In genomic region chr1:118457883-118458259, GRCm38 (mm10) we compare ENCODE assay signal across 7 mouse cellular contexts.
A peak's percentile ranks its signal among the peaks of the same experiment; 100 is the strongest.
DNase-seq lines count a peak whose midpoint lies in the region; ATAC-seq and TF ChIP-seq lines count a peak whose summit lies in the region.

No protein-coding gene starts in this region.

- no peaks in the 10 kb centered on the region for H3K36me3 ChIP-seq in lung, embryonic 15.5 days
- H3K36me3 ChIP-seq in hindbrain, embryonic 11.5 days (ENCODE audit: control insufficient read depth, insufficient read depth, low read length), result no peaks in the 10 kb centered on the region
- peaks cover 9% of the 10 kb centered on the region; the same call in 1 of the 2 replicates for H3K36me3 ChIP-seq in liver, postnatal 0 days (replicated peaks; ENCODE audit: insufficient read depth, low read length)

- peak overlapping the region; percentile 9; the same call in 1 of the 2 replicates for H3K27ac ChIP-seq in lung, embryonic 15.5 days
- peak overlapping the region; percentile 69 for H3K27ac ChIP-seq in hindbrain, embryonic 11.5 days (ENCODE audit: low read depth, low read length)
- peak overlapping the region; percentile 99 for H3K27ac ChIP-seq in liver, postnatal 0 days (ENCODE audit: low read depth)

- H3K4me3 ChIP-seq in lung, embryonic 15.5 days, result no peak overlapping the region
- H3K4me3 ChIP-seq in lung, adult 2 months (replicated peaks; ENCODE audit: extremely low read depth, low read depth, low read length), result no peak overlapping the region
- H3K4me3 ChIP-seq in hindbrain, embryonic 11.5 days (ENCODE audit: low read depth, low read length), result no peak overlapping the region
- H3K4me3 ChIP-seq in liver, postnatal 0 days (ENCODE audit: low read depth, low read length), result no peak overlapping the region

- H3K9ac ChIP-seq in lung, embryonic 15.5 days, result no peak overlapping the region
- no peak overlapping the region for H3K9ac ChIP-seq in hindbrain, embryonic 11.5 days (ENCODE audit: low read depth, low read length)
- H3K9ac ChIP-seq in liver, postnatal 0 days (replicated peaks), result peak overlapping the region; percentile 90

- no peaks in the 10 kb centered on the region for H3K27me3 ChIP-seq in lung, embryonic 15.5 days
- no peaks in the 10 kb centered on the region for H3K27me3 ChIP-seq in hindbrain, embryonic 11.5 days (ENCODE audit: control insufficient read depth, insufficient read depth, low read length)
- no peaks in the 10 kb centered on the region for H3K27me3 ChIP-seq in liver, postnatal 0 days (ENCODE audit: insufficient read depth, low read length)

- WGBS in lung, embryonic 15.5 days, result 37% methylated on average over 1 of the region's 1 CpGs
- 21% methylated on average over 1 of the region's 1 CpGs for WGBS in lung, adult 2 months
- WGBS in hindbrain, embryonic 11.5 days, result 41% methylated on average over 1 of the region's 1 CpGs
- WGBS in liver, postnatal 0 days (ENCODE audit: insufficient replicate concordance), result 47% methylated on average over 1 of the region's 1 CpGs

- no peak for ATAC-seq in lung, embryonic 15.5 days (ENCODE audit: borderline replicate concordance, extremely low read depth, low FRiP score, low TSS enrichment)
- ATAC-seq in hindbrain, embryonic 11.5 days (ENCODE audit: low FRiP score), result no peak
- ATAC-seq in liver, postnatal 0 days, result no peak

- H3K4me2 ChIP-seq in lung, embryonic 15.5 days, result peak overlapping the region; percentile 53
- no peak overlapping the region for H3K4me2 ChIP-seq in hindbrain, embryonic 11.5 days (replicated peaks; ENCODE audit: low read depth, low read length)
- H3K4me2 ChIP-seq in liver, postnatal 0 days (ENCODE audit: low read depth, low read length), result peak overlapping the region; percentile 83

- no peak for TF ChIP-seq CTCF in lung, adult 2 months (IDR thresholded peaks at IDR 0.05; ENCODE audit: insufficient read depth, low read length)
- no peak for TF ChIP-seq CTCF in liver, postnatal 0 days (IDR thresholded peaks at IDR 0.05; ENCODE audit: low read depth)

- no peaks in the 10 kb centered on the region for H3K9me3 ChIP-seq in lung, embryonic 15.5 days
- no peaks in the 10 kb centered on the region for H3K9me3 ChIP-seq in hindbrain, embryonic 11.5 days (ENCODE audit: control insufficient read depth, low read length)
- no peaks in the 10 kb centered on the region for H3K9me3 ChIP-seq in liver, postnatal 0 days (ENCODE audit: low read length)

- no peak for TF ChIP-seq EP300 in liver, postnatal 0 days (IDR thresholded peaks at IDR 0.05; ENCODE audit: low read depth)

- H3K4me1 ChIP-seq in lung, embryonic 15.5 days, result peaks cover 22% of the 10 kb centered on the region
- H3K4me1 ChIP-seq in lung, adult 2 months (ENCODE audit: control insufficient read depth, insufficient read depth, low read length), result peaks cover 6% of the 10 kb centered on the region; the same call in 1 of the 2 replicates
- H3K4me1 ChIP-seq in hindbrain, embryonic 11.5 days (replicated peaks; ENCODE audit: control insufficient read depth, insufficient read depth, low read length), result peaks cover 19% of the 10 kb centered on the region
- H3K4me1 ChIP-seq in liver, postnatal 0 days (ENCODE audit: insufficient read depth), result peaks cover 28% of the 10 kb centered on the region

- no peak for TF ChIP-seq POLR2A in lung, adult 2 months (IDR thresholded peaks at IDR 0.05; ENCODE audit: borderline replicate concordance, extremely low read depth, low read depth, low read length)

- no peak for DNase-seq in lung, adult 2 months
- peak; percentile 20 for DNase-seq in hindbrain, embryonic 11.5 days (ENCODE audit: low spot score)
- no peak for DNase-seq in liver, postnatal 0 days
- DNase-seq in thymus, postnatal 25 days, result peak; percentile 51
- no peak for DNase-seq in urinary bladder, adult 18-20 months (ENCODE audit: low spot score in 2 of 2)
- DNase-seq in left cerebral cortex, adult 18-20 months (ENCODE audit: low spot score in 2 of 2), result no peak

Comparison
In these comparisons a context has a peak if more than half of its experiments do, and no peak if none do; other contexts are left out.
1. H3K27ac ChIP-seq: peak in every context shown above with its lines; median percentile 99 in liver, postnatal 0 days; 69 in hindbrain, embryonic 11.5 days; 9 in lung, embryonic 15.5 days.
2. DNase-seq: peak in hindbrain, embryonic 11.5 days (single experiment) and thymus, postnatal 25 days (single experiment); none in lung, adult 2 months (single experiment), liver, postnatal 0 days (single experiment), urinary bladder, adult 18-20 months (0 of 2) and left cerebral cortex, adult 18-20 months (0 of 2).